Comparison of ENCODE assay signal across 7 mouse cellular contexts in genomic region chr5:34534776-34535581, GRCm38 (mm10). TPM values are rescaled to one million over a fixed set of nuclear protein-coding genes. Genes with fewer than 3 reads are reported as not detected.
DNase-seq lines count a peak whose midpoint lies in the region.

No protein-coding gene starts in this region.

- peak; percentile 57 for DNase-seq in layer of hippocampus, adult 9-11 months
- DNase-seq in layer of hippocampus, adult 18-20 months (ENCODE audit: low spot score in 2 of 2): no peak
- DNase-seq in 416B (ENCODE audit: low read depth) (peak; percentile 96), adipocyte (ENCODE audit: low spot score) (peak; percentile 56)
- DNase-seq in fibroblast of lung, adult 2 months (ENCODE audit: low read depth): peak; percentile 85
- no peak for DNase-seq in thymus, postnatal 4 days
- no peak for DNase-seq in kidney, adult 11 months

RNA-seq across cellular contexts. Expression of gene Sh3bp2, which starts 9.3 kb away (rescaled TPM):
- total RNA-seq in layer of hippocampus, adult 18-20 months (2021): 1 to 10 TPM; 3.9 to 5.2 TPM

RNA-seq across cellular contexts. Expression of gene Tnip2, which starts 21.2 kb away (rescaled TPM):
- total RNA-seq in layer of hippocampus, adult 18-20 months (2021): 10 to 100 TPM; 22.9 to 24.3 TPM

RNA-seq across cellular contexts. Expression of gene Add1, which starts 38.5 kb away (rescaled TPM):
- 100 to 1,000 TPM; 452 to 467 TPM for total RNA-seq in layer of hippocampus, adult 18-20 months (2021)

Comparison
In these comparisons a context has a peak if more than half of its experiments do, and no peak if none do; other contexts are left out.
1. DNase-seq: peak in layer of hippocampus, adult 9-11 months (single experiment), 416B (single experiment), adipocyte (single experiment) and fibroblast of lung, adult 2 months (single experiment); none in layer of hippocampus, adult 18-20 months (0 of 2), thymus, postnatal 4 days (single experiment) and kidney, adult 11 months (single experiment).